Mouse (Mus musculus) gastrocnemius, adult 2 months (tissue): ENCODE data around the gene Picalm. TPM values are rescaled to one million over a fixed set of nuclear protein-coding genes. Genes with fewer than 3 reads are reported as not detected.

Experiments used
- DNase-seq: peaks from one replicate; pipeline ENCODE4 v3.0.0; 2022
- H3K27ac ChIP-seq: fragments of 200-600 bp; 2 replicates; pipeline ENCODE4 v1.8.1; 2022; ENCODE audit warnings: mild to moderate bottlenecking
- H3K4me3 ChIP-seq: fragments of 200-600 bp; 2 replicates; pipeline ENCODE4 v1.8.1; 2022; ENCODE audit warnings: mild to moderate bottlenecking, moderate library complexity
- CTCF ChIP-seq: fragments of 200-600 bp; IDR thresholded peaks from 2 replicates; pipeline ENCODE4 v1.8.1; 2022; ENCODE audit warnings: antibody characterized with exemption, mild to moderate bottlenecking, moderate library complexity
- intact Hi-C: fragments of 180-260 bp; cut with DNase I; formaldehyde crosslinking; loops from one replicate; pipeline ENCODE4 v1.15.1; 2025
- long read RNA-seq, 2 experiments: library from polyadenylated mRNA; stranded (forward); transcript quantifications; one replicate each; pipeline ENCODE4 v2.0.0; 2021
- total RNA-seq, 2 experiments: library from RNA; stranded (reverse); gene quantifications; 2 replicates each; pipeline ENCODE4 v1.2.3; 2021

Picalm gene
- 10 to 100 TPM; 87.9 to 93.4 TPM for total RNA-seq
- long read RNA-seq, experiment 1, partial matches to known transcripts: 8 of 25 reads
- long read RNA-seq, experiment 1, other reads (novel, unspliced or antisense): 12 of 25 reads
- long read RNA-seq, experiment 2, partial matches to known transcripts: 1 of 14 reads
- long read RNA-seq, experiment 2, other reads (novel, unspliced or antisense): 6 of 14 reads

DNA sequence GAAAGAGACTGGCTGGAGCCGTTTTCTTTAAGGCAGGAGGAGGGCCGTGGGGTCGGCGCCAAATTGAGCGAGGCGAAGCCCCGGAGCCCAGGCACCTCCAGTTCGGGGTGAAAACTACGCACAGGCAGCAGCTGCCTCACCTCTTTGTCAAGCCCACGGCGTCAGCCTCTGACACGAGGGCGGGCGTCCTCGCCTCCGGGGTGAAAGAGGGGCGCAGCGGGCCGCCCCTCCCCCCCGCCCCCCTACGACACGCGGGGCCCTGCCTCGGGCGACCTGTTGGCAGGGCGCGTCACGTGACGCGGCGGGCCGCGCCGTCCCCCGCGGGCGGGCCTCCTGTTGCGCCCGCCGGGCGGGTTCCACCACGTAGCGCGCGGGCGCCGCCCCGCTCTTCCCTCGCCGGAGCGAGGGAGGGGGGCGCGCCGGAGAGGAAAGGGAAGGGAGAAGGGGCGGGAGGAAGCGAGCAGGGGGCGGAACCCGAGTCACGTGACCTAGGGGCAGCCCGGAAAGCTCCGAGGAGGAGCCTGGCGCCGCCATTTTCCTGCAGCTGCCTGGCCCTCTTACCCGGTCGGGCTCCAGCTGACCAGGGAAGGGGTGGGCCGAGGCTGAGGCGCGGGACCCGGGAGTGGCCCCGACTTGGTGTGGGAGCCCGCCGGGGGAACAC lies at the start of gene Picalm:
TSS of gene Picalm (plus strand) at position 482 of the 661 bp plus-strand sequence.
- intact Hi-C loops: loop anchor here (1.0 to 5.0 kb wide), 2 partner anchors 73 to 100 kb away; no protein-coding TSS in a partner anchor
- Histone ChIP-seq H3K4me3 (peak within 1 kb of the TSS; percentile 96), H3K27ac (peak within 1 kb of the TSS; percentile 100)
- peak; percentile 99 for DNase-seq
- TF ChIP-seq CTCF: no peak

DNA sequence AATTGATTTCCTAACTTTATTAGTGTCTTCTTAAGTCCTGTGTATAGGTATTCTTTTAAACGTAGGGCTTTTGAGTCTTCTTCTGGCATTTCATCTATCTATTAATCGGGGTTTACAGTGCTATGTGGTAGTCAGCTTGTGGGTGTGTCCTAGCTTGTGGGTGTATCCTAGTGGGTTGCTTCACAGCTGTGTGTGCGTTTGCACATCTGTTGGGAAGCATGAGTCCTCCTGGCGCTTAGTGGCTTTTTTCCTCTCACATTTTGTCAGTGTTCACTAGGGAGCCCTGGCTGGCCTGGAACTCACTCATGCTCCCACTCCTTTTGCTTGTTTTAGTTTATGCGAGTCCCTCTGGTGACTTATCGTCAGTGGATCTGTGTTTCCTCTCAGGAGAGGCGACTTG lies 46.2 kb upstream of the Picalm start:
- peak; percentile 47 for DNase-seq
- Histone ChIP-seq H3K4me3 (no peak overlapping the region), H3K27ac (peak overlapping the region; percentile 66)
- no peak for TF ChIP-seq CTCF
- intact Hi-C loops: no loop called here

DNA sequence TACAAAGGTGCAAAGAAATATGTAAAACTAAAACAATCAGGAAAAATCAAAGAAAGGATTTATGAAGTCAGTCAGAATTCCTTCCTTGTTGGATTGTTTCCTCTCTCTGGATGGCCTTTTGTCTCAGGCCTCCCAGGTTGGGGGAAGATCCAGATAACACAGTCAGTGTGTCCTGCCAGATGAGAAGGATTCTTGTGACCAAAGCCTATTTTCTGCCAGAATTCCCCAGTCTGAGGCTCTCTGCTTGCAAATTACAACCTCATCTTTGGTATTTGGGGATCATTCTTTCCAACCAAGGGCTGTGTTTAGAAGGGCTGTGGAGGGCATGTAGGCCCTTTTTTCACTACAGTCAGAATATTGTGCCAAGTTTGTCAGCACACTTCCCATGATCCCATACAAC lies 45.5 kb upstream of the Picalm start:
- intact Hi-C loops: no loop called here
- DNase-seq: no peak
- no peak overlapping the region for H3K4me3 ChIP-seq
- peak overlapping the region; percentile 66 for H3K27ac ChIP-seq
- TF ChIP-seq CTCF: no peak

DNA sequence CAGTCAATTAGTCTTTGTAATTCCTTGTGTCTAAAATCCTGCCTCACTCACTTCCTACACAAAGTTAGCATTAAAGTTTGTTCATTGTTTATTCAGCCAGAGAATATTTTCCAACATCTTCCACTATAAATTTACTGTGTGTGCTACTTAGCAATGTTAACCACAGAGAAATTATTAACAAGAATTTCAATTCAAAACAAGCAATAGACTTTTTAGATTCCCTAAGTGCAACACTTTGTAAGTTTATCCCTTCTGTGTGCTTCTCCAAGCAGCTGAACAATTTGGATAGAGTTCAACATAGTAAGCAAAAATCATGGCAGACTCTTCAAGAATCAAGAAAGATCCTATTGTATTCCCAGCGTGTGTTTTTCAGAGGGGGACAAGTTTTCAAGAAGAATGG lies 44.3 kb upstream of the Picalm start:
- intact Hi-C loops: no loop called here
- Histone ChIP-seq H3K27ac (peak overlapping the region; percentile 66; the same call in 1 of the 2 replicates), H3K4me3 (no peak overlapping the region)
- DNase-seq: no peak
- TF ChIP-seq CTCF: no peak

DNA sequence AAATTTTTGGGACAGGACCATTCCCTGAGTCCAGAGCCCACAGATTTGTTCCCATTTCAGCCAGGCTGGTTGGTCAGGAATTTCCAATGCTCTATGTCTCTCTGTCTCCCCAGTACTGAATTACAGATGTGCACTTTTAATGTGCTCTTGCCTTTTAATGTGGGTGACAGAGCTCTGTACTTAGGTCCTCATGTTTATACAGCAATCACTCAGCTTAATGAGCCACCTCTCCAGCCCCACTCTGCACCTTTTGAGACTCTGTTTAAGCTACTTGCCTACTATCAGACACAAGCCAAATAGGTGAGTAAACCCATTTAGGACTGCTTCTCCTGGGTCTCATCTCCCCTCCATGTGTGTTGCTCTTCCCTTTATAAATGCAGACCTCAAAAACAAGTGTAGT lies 43.2 kb upstream of the Picalm start:
- no peak for DNase-seq
- Histone ChIP-seq H3K27ac (no peak overlapping the region), H3K4me3 (no peak overlapping the region)
- intact Hi-C loops: no loop called here
- no peak for TF ChIP-seq CTCF

DNA sequence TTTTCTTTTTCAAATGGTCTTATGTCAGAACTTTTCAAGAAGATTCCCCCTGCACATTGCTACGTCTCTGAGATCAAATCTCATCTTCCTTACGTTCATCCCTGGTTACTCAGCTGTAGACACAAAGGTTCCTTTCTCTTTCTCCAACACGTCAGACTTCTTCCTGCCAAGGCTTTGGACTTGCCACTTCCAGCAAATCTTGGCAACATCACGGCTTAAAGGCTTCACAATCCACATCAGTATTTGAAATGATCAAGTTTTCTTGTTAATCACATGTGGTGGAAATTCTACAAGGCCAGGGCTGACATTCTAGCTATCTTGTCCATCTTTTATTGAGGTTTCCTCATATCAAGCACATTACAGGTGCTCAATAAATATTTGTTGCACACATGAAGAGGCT lies 39.0 kb upstream of the Picalm start:
- TF ChIP-seq CTCF: no peak
- no peak overlapping the region for H3K4me3 ChIP-seq
- intact Hi-C loops: no loop called here
- DNase-seq: no peak
- H3K27ac ChIP-seq: peak overlapping the region; percentile 70

DNA sequence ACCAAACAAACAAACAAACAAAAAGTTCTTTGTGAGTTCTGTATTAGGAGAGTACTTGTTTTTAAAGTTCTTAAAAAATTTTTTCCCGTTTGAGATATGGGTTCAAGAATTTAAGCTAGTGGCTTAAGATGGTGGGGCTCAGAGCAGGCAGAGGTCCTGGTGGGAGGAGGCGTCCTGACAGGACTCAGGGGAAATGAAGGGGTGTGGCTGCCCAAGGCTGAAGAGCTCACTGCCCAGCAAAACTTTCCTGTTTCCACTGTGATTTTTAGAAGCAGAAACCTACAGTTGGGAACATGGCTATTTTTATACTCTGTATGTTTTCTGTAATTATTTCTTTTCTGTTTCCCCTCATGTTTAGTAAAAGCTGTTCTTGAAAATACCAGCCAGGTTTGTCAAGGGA lies 38.3 kb upstream of the Picalm start:
- no peak overlapping the region for H3K4me3 ChIP-seq
- peak overlapping the region; percentile 70 for H3K27ac ChIP-seq
- no peak for TF ChIP-seq CTCF
- intact Hi-C loops: no loop called here
- peak; percentile 61 for DNase-seq

DNA sequence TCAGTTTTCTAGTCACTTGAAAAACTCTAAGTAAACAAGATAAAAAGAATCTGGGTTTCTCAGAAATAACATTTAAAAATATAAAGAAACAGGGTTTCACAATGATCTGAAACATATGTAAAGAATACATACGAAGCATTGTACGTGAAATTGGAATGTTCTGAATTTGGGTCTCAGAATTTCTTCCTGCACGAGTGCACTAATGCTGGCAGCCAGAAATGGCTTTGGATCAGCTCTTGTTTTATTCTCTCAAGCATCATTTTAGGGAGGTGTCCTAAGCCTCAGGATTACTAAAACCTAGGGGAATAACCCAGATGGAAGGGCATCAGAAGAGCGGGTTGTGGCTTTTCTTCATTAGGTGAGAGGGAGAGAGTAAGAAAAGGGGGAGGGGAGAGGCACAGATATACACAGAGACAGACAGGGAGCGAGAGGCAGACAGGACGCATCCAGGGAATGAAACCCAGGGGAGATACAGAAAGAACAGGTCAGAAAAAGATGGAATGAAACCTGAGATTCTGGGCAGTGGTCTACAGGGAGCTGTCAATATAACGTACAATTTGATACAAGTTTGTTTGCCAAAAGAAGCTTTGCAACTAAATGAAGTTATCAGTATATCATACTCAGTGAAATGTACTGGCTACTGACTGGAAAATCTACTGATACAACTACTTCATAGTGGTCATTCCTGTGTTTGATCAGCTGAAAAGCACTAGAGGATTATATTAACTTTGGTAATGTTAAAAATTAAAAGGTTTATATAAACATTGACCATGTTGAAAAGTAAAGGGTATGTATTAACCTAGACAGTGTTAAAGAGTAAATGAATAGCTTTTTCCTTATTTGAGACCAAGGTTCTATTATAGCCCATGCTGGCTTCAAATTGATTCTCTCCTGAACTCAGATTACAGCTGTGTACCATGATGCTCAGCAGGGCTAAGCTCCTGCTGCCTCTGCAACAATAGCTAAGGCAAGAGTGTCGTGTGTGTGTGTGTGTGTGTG lies 37.3 kb upstream of the Picalm start:
- no peak for DNase-seq
- H3K27ac ChIP-seq: peak overlapping the region; percentile 70; the same call in 1 of the 2 replicates
- H3K4me3 ChIP-seq: no peak overlapping the region
- intact Hi-C loops: no loop called here
- TF ChIP-seq CTCF: no peak

DNA sequence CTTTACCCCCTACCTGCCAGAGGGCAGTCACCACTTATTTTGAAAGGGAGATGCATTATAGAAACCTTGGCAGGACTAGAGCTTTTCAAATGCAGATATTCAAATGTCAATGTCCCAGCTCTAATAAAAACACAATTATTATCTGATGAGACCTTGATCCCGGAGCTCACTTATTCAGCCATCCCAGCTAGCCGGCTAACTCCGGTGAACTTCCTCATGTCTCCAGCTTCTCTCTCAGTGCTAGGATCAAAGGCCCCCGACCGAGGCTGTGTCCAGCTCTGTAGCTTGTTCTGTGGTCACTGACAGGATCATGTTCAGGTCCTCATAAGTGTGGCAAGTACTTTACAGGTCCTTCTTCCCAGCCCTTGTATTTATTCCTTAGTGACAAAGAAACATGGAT lies 34.9 kb upstream of the Picalm start:
- 0 out of 2 replicates have a peak overlapping the region, but pooled peaks have one; percentile 21 for H3K27ac ChIP-seq
- DNase-seq: no peak
- intact Hi-C loops: no loop called here
- H3K4me3 ChIP-seq: no peak overlapping the region
- no peak for TF ChIP-seq CTCF

DNA sequence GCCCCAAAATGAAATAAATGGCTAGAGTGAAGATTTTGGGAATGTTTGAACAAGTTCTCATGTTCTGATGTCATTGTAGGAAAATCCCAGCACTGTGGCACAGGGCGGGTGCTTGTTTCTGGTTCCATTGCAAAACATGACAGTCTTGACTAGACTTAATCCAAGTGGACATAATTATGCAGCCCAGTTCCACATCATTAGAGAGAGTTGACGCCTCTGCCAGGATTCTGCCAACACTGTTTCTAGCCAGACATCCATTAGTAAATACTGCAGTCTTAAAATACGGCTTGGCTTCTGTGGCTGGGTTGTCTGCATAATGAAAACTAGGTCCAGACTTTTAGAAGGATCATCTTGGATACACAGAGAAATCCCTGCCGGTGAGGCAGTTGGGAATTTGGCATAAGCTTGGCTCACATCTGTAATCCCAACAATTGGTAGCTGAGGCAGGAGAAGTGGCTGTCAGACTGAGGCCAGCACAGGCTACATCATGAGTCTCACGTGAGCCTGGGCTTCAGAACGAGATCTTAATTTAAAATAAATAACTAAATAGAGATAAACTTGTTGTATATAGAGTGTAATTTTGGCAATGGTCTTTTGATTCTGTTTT lies 34.1 kb upstream of the Picalm start:
- TF ChIP-seq CTCF: no peak
- intact Hi-C loops: no loop called here
- peak; percentile 44 for DNase-seq
- Histone ChIP-seq H3K27ac (no peak overlapping the region), H3K4me3 (no peak overlapping the region)

DNA sequence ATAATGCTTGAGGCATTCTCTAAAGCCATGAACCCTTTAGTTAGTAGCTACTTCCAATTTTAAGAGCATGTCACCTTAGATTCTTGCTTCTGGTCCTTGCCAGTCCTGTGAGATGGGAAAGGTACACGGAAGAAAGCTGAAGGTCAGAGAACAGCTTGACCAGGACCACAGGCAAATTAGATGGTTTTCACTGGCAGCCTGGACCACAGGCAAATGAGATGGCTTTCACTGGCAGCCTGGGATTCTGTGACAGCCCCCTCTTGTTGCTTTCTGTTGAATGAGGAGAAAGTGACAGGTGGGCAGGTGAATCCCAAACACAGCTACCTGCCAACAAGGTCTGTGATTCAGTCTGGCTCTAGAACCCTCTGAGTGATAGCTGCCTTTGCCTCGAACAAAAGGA lies 33.4 kb upstream of the Picalm start:
- DNase-seq: no peak
- 0 out of 2 replicates have a peak overlapping the region, but pooled peaks have one; percentile 3 for H3K27ac ChIP-seq
- TF ChIP-seq CTCF: no peak
- no peak overlapping the region for H3K4me3 ChIP-seq
- intact Hi-C loops: no loop called here

DNA sequence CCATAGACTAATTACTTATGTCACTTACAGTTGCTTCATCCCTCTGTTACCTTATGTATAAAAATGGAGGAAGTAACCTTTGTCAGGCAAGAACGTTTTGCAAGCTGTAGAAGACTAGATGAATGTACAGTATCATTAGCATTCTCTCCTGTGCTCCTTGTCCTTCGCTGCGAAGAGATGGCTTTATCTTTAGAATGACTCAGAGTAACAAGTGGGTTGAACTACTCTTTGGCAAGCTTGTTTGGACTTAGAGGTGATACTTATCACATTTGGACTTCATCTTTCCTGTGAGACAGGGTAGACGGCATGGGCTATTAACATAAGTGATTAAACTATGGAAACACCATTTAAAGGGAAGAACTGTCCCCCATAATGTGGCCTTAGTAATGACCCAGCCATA lies 31.8 kb upstream of the Picalm start:
- intact Hi-C loops: no loop called here
- no peak overlapping the region for H3K4me3 ChIP-seq
- DNase-seq: no peak
- TF ChIP-seq CTCF: no peak
- no peak overlapping the region for H3K27ac ChIP-seq

DNA sequence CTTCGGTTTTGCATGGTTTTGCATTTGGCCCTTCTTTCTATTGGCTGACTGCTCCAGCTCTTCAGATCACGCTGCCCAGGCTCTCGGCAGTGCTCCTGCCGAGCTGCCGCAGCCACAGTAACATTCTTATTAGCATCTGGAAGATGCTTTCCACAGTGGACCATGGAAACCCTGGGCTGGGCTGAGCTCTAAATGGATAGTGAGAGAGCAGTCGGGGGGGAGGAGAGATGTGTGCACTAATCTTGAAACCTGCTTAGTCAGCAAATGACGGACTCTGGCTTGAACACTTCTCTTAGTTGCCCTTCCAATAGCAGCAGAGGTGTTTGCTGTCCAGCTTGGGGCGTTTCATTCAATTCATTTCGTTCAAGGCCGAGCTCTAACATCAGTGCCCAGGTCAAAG lies 30.8 kb upstream of the Picalm start:
- peak overlapping the region; percentile 43 for H3K4me3 ChIP-seq
- intact Hi-C loops: no loop called here
- peak; percentile 28 for DNase-seq
- 0 out of 2 replicates have a peak overlapping the region, but pooled peaks have one; percentile 12 for H3K27ac ChIP-seq
- no peak for TF ChIP-seq CTCF
